8 mouse cellular contexts compared by ENCODE assay signal in the genomic region with DNA sequence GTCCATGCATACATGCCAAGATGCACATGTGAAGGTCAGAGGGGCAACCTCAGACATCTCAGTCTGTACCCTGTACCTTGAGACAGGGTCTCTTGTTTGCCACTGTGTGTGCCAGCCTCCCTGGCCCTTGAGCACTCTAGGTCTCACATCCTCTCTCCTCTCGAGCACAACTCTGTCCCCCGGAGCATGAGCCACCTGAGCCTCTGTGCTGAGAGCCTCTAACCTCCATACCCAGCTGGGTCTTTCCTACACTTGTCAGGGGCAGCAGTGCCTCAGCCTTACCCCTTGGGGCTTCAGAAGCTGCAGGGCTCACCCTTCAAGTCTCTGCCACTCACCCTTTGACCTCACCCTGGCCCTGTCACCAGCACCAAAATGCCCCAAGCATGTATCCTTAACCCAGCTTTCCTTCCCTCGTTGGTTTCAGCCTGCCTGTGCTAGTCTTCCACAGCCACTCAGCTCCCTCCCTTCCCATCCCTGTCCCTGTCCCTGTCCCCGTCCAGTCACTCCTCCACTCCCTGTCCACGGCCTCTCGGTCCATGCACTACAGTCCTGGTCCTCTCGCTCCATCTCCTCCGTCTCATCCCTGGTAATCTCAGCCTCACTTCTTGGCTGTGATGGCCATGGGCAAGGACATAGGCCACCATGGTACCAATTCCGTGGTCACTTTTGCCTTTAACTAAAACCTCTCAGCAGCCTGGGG. TPM values are rescaled to one million over a fixed set of nuclear protein-coding genes. Genes with fewer than 3 reads are reported as not detected.
DNase-seq lines count a peak whose midpoint lies in the region; ATAC-seq and TF ChIP-seq lines count a peak whose summit lies in the region.

No protein-coding gene starts in this region.

- TF ChIP-seq POLR2A in bone marrow macrophage, adult 2 months (IDR thresholded peaks at IDR 0.05; ENCODE audit: borderline replicate concordance, low read depth, low read length) = no peak

- peaks cover 54% of the 10 kb centered on the region for H3K4me1 ChIP-seq in hindbrain, embryonic 10.5 days (replicated peaks)
- H3K4me1 ChIP-seq in hindbrain, embryonic 11.5 days (replicated peaks; ENCODE audit: control insufficient read depth, insufficient read depth, low read length) = peaks cover 4% of the 10 kb centered on the region; the same call in 1 of the 2 replicates
- H3K4me1 ChIP-seq in bone marrow macrophage, adult 2 months (ENCODE audit: control insufficient read depth, insufficient read depth, low read length) = peaks cover 23% of the 10 kb centered on the region
- peaks cover 25% of the 10 kb centered on the region for H3K4me1 ChIP-seq in hindbrain, embryonic 16.5 days (ENCODE audit: control insufficient read depth, insufficient read depth, low read depth, low read length)

- no peak for ATAC-seq in hindbrain, embryonic 11.5 days (ENCODE audit: low FRiP score)
- no peak for ATAC-seq in hindbrain, embryonic 16.5 days

- peaks cover 18% of the 10 kb centered on the region for H3K79me2 ChIP-seq in macrophage (ENCODE audit: inconsistent target)

- H3K4me2 ChIP-seq in hindbrain, embryonic 11.5 days (replicated peaks; ENCODE audit: low read depth, low read length) = no peak overlapping the region
- peak overlapping the region; percentile 77 for H3K4me2 ChIP-seq in hindbrain, embryonic 16.5 days (ENCODE audit: low read length)

- H3K9ac ChIP-seq in hindbrain, embryonic 11.5 days (ENCODE audit: low read depth, low read length) = no peak overlapping the region
- H3K9ac ChIP-seq in hindbrain, embryonic 16.5 days (ENCODE audit: low read depth, low read length) = peak overlapping the region; percentile 84; the same call in 1 of the 2 replicates

- peaks cover 15% of the 10 kb centered on the region for H3K27me3 ChIP-seq in hindbrain, embryonic 10.5 days (ENCODE audit: insufficient read depth, poor library complexity, severe bottlenecking)
- no peaks in the 10 kb centered on the region for H3K27me3 ChIP-seq in hindbrain, embryonic 11.5 days (ENCODE audit: control insufficient read depth, insufficient read depth, low read length)
- H3K27me3 ChIP-seq in hindbrain, embryonic 16.5 days (replicated peaks; ENCODE audit: control insufficient read depth, insufficient read depth, low read length) = no peaks in the 10 kb centered on the region

- WGBS in hindbrain, embryonic 10.5 days = 77% methylated on average over 9 of the region's 9 CpGs
- 77% methylated on average over 9 of the region's 9 CpGs for WGBS in hindbrain, embryonic 11.5 days
- WGBS in hindbrain, embryonic 16.5 days = 76% methylated on average over 9 of the region's 9 CpGs
- WGBS in macrophage (ENCODE audit: missing documents) = 77% methylated on average over 9 of the region's 9 CpGs

- H3K36me3 ChIP-seq in hindbrain, embryonic 10.5 days = peaks cover 43% of the 10 kb centered on the region
- H3K36me3 ChIP-seq in hindbrain, embryonic 11.5 days (ENCODE audit: control insufficient read depth, insufficient read depth, low read length) = 0 out of 2 replicates have a peak, but pooled peaks cover 7% of the 10 kb centered on the region
- H3K36me3 ChIP-seq in hindbrain, embryonic 16.5 days (ENCODE audit: control insufficient read depth, insufficient read depth, low read length) = peaks cover 11% of the 10 kb centered on the region
- H3K36me3 ChIP-seq in macrophage (ENCODE audit: inconsistent target) = peaks cover 45% of the 10 kb centered on the region

- no peak for DNase-seq in hindbrain, embryonic 10.5 days (ENCODE audit: low spot score)
- DNase-seq in hindbrain, embryonic 11.5 days (ENCODE audit: low spot score) = no peak
- no peak for DNase-seq in frontal cortex, postnatal 10 days (ENCODE audit: low spot score in 2 of 2)
- DNase-seq in embryo, embryonic 11 days = no peak
- DNase-seq in right cerebral cortex, adult 18-20 months = no peak

- no peaks in the 10 kb centered on the region for H3K9me3 ChIP-seq in hindbrain, embryonic 10.5 days
- H3K9me3 ChIP-seq in hindbrain, embryonic 11.5 days (ENCODE audit: control insufficient read depth, low read length) = no peaks in the 10 kb centered on the region
- H3K9me3 ChIP-seq in hindbrain, embryonic 16.5 days (ENCODE audit: control insufficient read depth, low read length) = no peaks in the 10 kb centered on the region

- peak overlapping the region; percentile 91 for H3K27ac ChIP-seq in hindbrain, embryonic 10.5 days
- H3K27ac ChIP-seq in hindbrain, embryonic 11.5 days (ENCODE audit: low read depth, low read length) = no peak overlapping the region
- peak overlapping the region; percentile 66 for H3K27ac ChIP-seq in bone marrow macrophage, adult 2 months (ENCODE audit: insufficient read depth, low read depth, low read length)
- no peak overlapping the region for H3K27ac ChIP-seq in hindbrain, embryonic 16.5 days (ENCODE audit: low read depth, low read length)
- peak overlapping the region; percentile 79 for H3K27ac ChIP-seq in macrophage

- 0 out of 2 replicates have a peak overlapping the region, but pooled peaks have one; percentile 68 for H3K4me3 ChIP-seq in hindbrain, embryonic 10.5 days
- H3K4me3 ChIP-seq in hindbrain, embryonic 11.5 days (ENCODE audit: low read depth, low read length) = no peak overlapping the region
- H3K4me3 ChIP-seq in bone marrow macrophage, adult 2 months (ENCODE audit: insufficient read depth, low read length) = peak overlapping the region; percentile 65
- no peak overlapping the region for H3K4me3 ChIP-seq in hindbrain, embryonic 16.5 days (ENCODE audit: low read length)
- peak overlapping the region; percentile 34 for H3K4me3 ChIP-seq in macrophage (ENCODE audit: inconsistent target)

- TF ChIP-seq CTCF in bone marrow macrophage, adult 2 months (IDR thresholded peaks at IDR 0.05; ENCODE audit: low read depth, low read length) = no peak

RNA-seq across cellular contexts. Expression of a gene that starts 1.7 kb away (rescaled TPM):
- polyA plus RNA-seq in hindbrain, embryonic 10.5 days (2016; fragmentation: Nextera tagmentation; extraction: Ambion mirVana) = 1.8 and 2.0 TPM in 2 replicates
- 1.4 and 2.5 TPM in 2 replicates for polyA plus RNA-seq in hindbrain, embryonic 11.5 days (2014; fragmentation: Nextera tagmentation; extraction: Ambion mirVana)
- 22.4 and 23.4 TPM in 2 replicates for polyA plus RNA-seq in bone marrow macrophage, adult 2 months (2012; ENCODE audit: insufficient read depth, insufficient read length, missing spikeins)
- 3.0 and 4.2 TPM in 2 replicates for polyA plus RNA-seq in hindbrain, embryonic 16.5 days (2015; fragmentation: Nextera tagmentation; extraction: Ambion mirVana)
- 10 to 100 TPM in 16 of 26 experiments, 1 to 10 TPM in 10; 1.2 to 43.9 (median 15.0) TPM for total RNA-seq in macrophage (2018; cell fraction: chromatin; rRNA removed)
- total RNA-seq in macrophage (2018; cell fraction: cytosol; rRNA removed) = 10 to 100 TPM in 19 of 26 experiments, 1 to 10 TPM in 7; 3.0 to 20.3 (median 14.2) TPM
- 10 to 100 TPM in 14 of 26 experiments, 1 to 10 TPM in 12; 1.5 to 45.2 (median 10.3) TPM for total RNA-seq in macrophage (2018; cell fraction: nucleus; rRNA removed)
- polyA plus RNA-seq in macrophage (2018) = 12.2 to 14.3 TPM (median 12.8 TPM) in 3 replicates

RNA-seq across cellular contexts. Expression of a gene that starts 2.2 kb away (rescaled TPM):
- 3.1 and 4.3 TPM in 2 replicates for polyA plus RNA-seq in hindbrain, embryonic 10.5 days (2016; fragmentation: Nextera tagmentation; extraction: Ambion mirVana)
- 3.0 TPM in 2 replicates for polyA plus RNA-seq in hindbrain, embryonic 11.5 days (2014; fragmentation: Nextera tagmentation; extraction: Ambion mirVana)
- 32.1 and 38.5 TPM in 2 replicates for polyA plus RNA-seq in bone marrow macrophage, adult 2 months (2012; ENCODE audit: insufficient read depth, insufficient read length, missing spikeins)
- polyA plus RNA-seq in hindbrain, embryonic 16.5 days (2015; fragmentation: Nextera tagmentation; extraction: Ambion mirVana) = 13.5 and 14.5 TPM in 2 replicates
- 10 to 100 TPM in 11 of 26 experiments, 1 to 10 TPM in 15; 1.1 to 35.8 (median 9.0) TPM for total RNA-seq in macrophage (2018; cell fraction: chromatin; rRNA removed)
- total RNA-seq in macrophage (2018; cell fraction: cytosol; rRNA removed) = 10 to 100 TPM in 13 of 26 experiments, 1 to 10 TPM in 13; 3.1 to 35.0 (median 9.6) TPM
- 10 to 100 TPM in 10 of 26 experiments, 1 to 10 TPM in 16; 1.6 to 45.0 (median 8.9) TPM for total RNA-seq in macrophage (2018; cell fraction: nucleus; rRNA removed)
- polyA plus RNA-seq in macrophage (2018) = 9.4 to 36.9 TPM (median 26.2 TPM) in 3 replicates

RNA-seq across cellular contexts. Expression of a gene that starts 9.4 kb away (rescaled TPM):
- polyA plus RNA-seq in hindbrain, embryonic 10.5 days (2016; fragmentation: Nextera tagmentation; extraction: Ambion mirVana) = 108 and 114 TPM in 2 replicates
- 93.2 and 100 TPM in 2 replicates for polyA plus RNA-seq in hindbrain, embryonic 11.5 days (2014; fragmentation: Nextera tagmentation; extraction: Ambion mirVana)
- polyA plus RNA-seq in bone marrow macrophage, adult 2 months (2012; ENCODE audit: insufficient read depth, insufficient read length, missing spikeins) = 19.2 and 31.8 TPM in 2 replicates
- 84.0 and 86.8 TPM in 2 replicates for polyA plus RNA-seq in hindbrain, embryonic 16.5 days (2015; fragmentation: Nextera tagmentation; extraction: Ambion mirVana)
- total RNA-seq in macrophage (2018; cell fraction: chromatin; rRNA removed) = 10 to 100 TPM in 25 of 26 experiments, 1 to 10 TPM in 1; 9.0 to 74.1 (median 28.7) TPM
- 10 to 100 TPM; 12.5 to 23.6 (median 18.4) TPM for total RNA-seq in macrophage (2018; cell fraction: cytosol; rRNA removed)
- total RNA-seq in macrophage (2018; cell fraction: nucleus; rRNA removed) = 10 to 100 TPM; 11.5 to 41.9 (median 19.3) TPM
- polyA plus RNA-seq in macrophage (2018) = 13.6 to 25.3 TPM (median 20.3 TPM) in 3 replicates

RNA-seq across cellular contexts. Expression of a gene that starts 38.7 kb away (rescaled TPM):
- polyA plus RNA-seq in hindbrain, embryonic 10.5 days (2016; fragmentation: Nextera tagmentation; extraction: Ambion mirVana) = 59.2 and 62.8 TPM in 2 replicates
- 28.4 and 32.1 TPM in 2 replicates for polyA plus RNA-seq in hindbrain, embryonic 11.5 days (2014; fragmentation: Nextera tagmentation; extraction: Ambion mirVana)
- 21.1 and 26.4 TPM in 2 replicates for polyA plus RNA-seq in bone marrow macrophage, adult 2 months (2012; ENCODE audit: insufficient read depth, insufficient read length, missing spikeins)
- 49.5 and 55.5 TPM in 2 replicates for polyA plus RNA-seq in hindbrain, embryonic 16.5 days (2015; fragmentation: Nextera tagmentation; extraction: Ambion mirVana)
- 100 to 1,000 TPM in 2 of 26 experiments, 10 to 100 TPM in 24; 19.5 to 111 (median 65.2) TPM for total RNA-seq in macrophage (2018; cell fraction: chromatin; rRNA removed)
- 10 to 100 TPM in 20 of 26 experiments, 1 to 10 TPM in 6; 5.8 to 21.6 (median 11.8) TPM for total RNA-seq in macrophage (2018; cell fraction: cytosol; rRNA removed)
- total RNA-seq in macrophage (2018; cell fraction: nucleus; rRNA removed) = 10 to 100 TPM; 14.8 to 73.7 (median 33.2) TPM
- 13.2 to 15.0 TPM (median 14.6 TPM) in 3 replicates for polyA plus RNA-seq in macrophage (2018)

RNA-seq across cellular contexts. Expression of a gene that starts 42.4 kb away (rescaled TPM):
- polyA plus RNA-seq in hindbrain, embryonic 10.5 days (2016; fragmentation: Nextera tagmentation; extraction: Ambion mirVana) = 98.1 and 128 TPM in 2 replicates
- 85.4 and 88.6 TPM in 2 replicates for polyA plus RNA-seq in hindbrain, embryonic 11.5 days (2014; fragmentation: Nextera tagmentation; extraction: Ambion mirVana)
- polyA plus RNA-seq in bone marrow macrophage, adult 2 months (2012; ENCODE audit: insufficient read depth, insufficient read length, missing spikeins) = 134 and 155 TPM in 2 replicates
- 183 and 225 TPM in 2 replicates for polyA plus RNA-seq in hindbrain, embryonic 16.5 days (2015; fragmentation: Nextera tagmentation; extraction: Ambion mirVana)
- total RNA-seq in macrophage (2018; cell fraction: chromatin; rRNA removed) = 100 to 1,000 TPM in 13 of 26 experiments, 10 to 100 TPM in 13; 53.7 to 185 (median 99.5) TPM
- total RNA-seq in macrophage (2018; cell fraction: cytosol; rRNA removed) = 100 to 1,000 TPM; 161 to 213 (median 185) TPM
- 100 to 1,000 TPM in 5 of 26 experiments, 10 to 100 TPM in 21; 59.6 to 160 (median 91.9) TPM for total RNA-seq in macrophage (2018; cell fraction: nucleus; rRNA removed)
- 130 to 281 TPM (median 182 TPM) in 3 replicates for polyA plus RNA-seq in macrophage (2018)

Comparison
In these comparisons a context has a peak if more than half of its experiments do, and no peak if none do; other contexts are left out.
1. H3K27ac ChIP-seq: peak in hindbrain, embryonic 10.5 days (single experiment), bone marrow macrophage, adult 2 months (single experiment) and macrophage (single experiment); none in hindbrain, embryonic 11.5 days (single experiment) and hindbrain, embryonic 16.5 days (single experiment).
2. H3K4me3 ChIP-seq: peak in hindbrain, embryonic 10.5 days (single experiment), bone marrow macrophage, adult 2 months (single experiment) and macrophage (single experiment); none in hindbrain, embryonic 11.5 days (single experiment) and hindbrain, embryonic 16.5 days (single experiment).